Mouse (Mus musculus) cerebellum, adult (tissue): ENCODE data around the gene Tmem160.

Source experiments
- ATAC-seq: cut with Nextera tagmentation; 2 replicates; pipeline ENCODE4 v1.9.2; 2017; ENCODE audit warnings: mild to moderate bottlenecking, moderate library complexity, mixed read lengths; ENCODE audit not compliant: insufficient number of reproducible peaks, low FRiP score, low TSS enrichment

Gene Tmem160

GRCm38 (mm10) chr7:16452587-16453073, at the start of gene Tmem160:
Tmem160 (plus strand) TSS chr7:16452779.
- ATAC-seq = peak; percentile 99

GRCm38 (mm10) chr7:16402968-16403948, 49.3 kb upstream of the Tmem160 start:
- ATAC-seq = no peak

GRCm38 (mm10) chr7:16404315-16405072, 48.1 kb upstream of the Tmem160 start:
- no peak for ATAC-seq

- ATAC-seq = no peak
Observed at GRCm38 (mm10) chr7:16405073-16405455, 47.5 kb upstream of the Tmem160 start.

GRCm38 (mm10) chr7:16405516-16406351, 46.8 kb upstream of the Tmem160 start:
- no peak for ATAC-seq

GRCm38 (mm10) chr7:16406978-16407377, 45.6 kb upstream of the Tmem160 start:
- no peak for ATAC-seq

- no peak for ATAC-seq
Observed at GRCm38 (mm10) chr7:16411100-16411499, 41.5 kb upstream of the Tmem160 start.

- no peak for ATAC-seq
Observed at GRCm38 (mm10) chr7:16412220-16412896, 40.2 kb upstream of the Tmem160 start.

GRCm38 (mm10) chr7:16412930-16413329, 39.6 kb upstream of the Tmem160 start:
- no peak for ATAC-seq

- no peak for ATAC-seq
Observed at GRCm38 (mm10) chr7:16415426-16415825, 37.2 kb upstream of the Tmem160 start.

- ATAC-seq = no peak
Observed at GRCm38 (mm10) chr7:16417141-16417771, 35.3 kb upstream of the Tmem160 start.

- ATAC-seq = no peak
Observed at GRCm38 (mm10) chr7:16418713-16419112, 33.9 kb upstream of the Tmem160 start.

- no peak for ATAC-seq
Observed at GRCm38 (mm10) chr7:16420493-16421118, 32.0 kb upstream of the Tmem160 start.

GRCm38 (mm10) chr7:16422222-16422856, 30.2 kb upstream of the Tmem160 start:
- ATAC-seq = no peak

GRCm38 (mm10) chr7:16423731-16424130, 28.8 kb upstream of the Tmem160 start:
- no peak for ATAC-seq

- no peak for ATAC-seq
Observed at GRCm38 (mm10) chr7:16425721-16426120, 26.9 kb upstream of the Tmem160 start.

- ATAC-seq = peak; percentile 66; the same call in 1 of the 2 replicates
Observed at GRCm38 (mm10) chr7:16426129-16426729, 26.4 kb upstream of the Tmem160 start.
